Mouse (Mus musculus): Measurements from ENCODE around the gene Gm4969.

- TF ChIP-seq E2F4 (IDR thresholded peaks at IDR 0.05; ENCODE audit: borderline replicate concordance, low read depth, low read length) (no peak), USF1 (IDR thresholded peaks at IDR 0.05; ENCODE audit: low read depth, low read length) (no peak), USF2 (IDR thresholded peaks at IDR 0.05; ENCODE audit: borderline replicate concordance in 1 of 2, insufficient read depth in 1 of 2, low read depth in 1 of 2, low read length in 2 of 2) (no peak), MAZ (IDR thresholded peaks at IDR 0.05; ENCODE audit: low read depth, low read length) (no peak)
These were observed 43.7 kb downstream of the Gm4969 start for GRCm38 (mm10) chr7:19074494-19074893.
